Mouse (Mus musculus) CD4-positive naive resting alpha-beta T cell, adult 57 days (primary cell): ENCODE measurements around the gene Mc3r. TPM values are rescaled to one million over a fixed set of nuclear protein-coding genes. Genes with fewer than 3 reads are reported as not detected.

Source experiments
- total RNA-seq: library from RNA; stranded (reverse); gene quantifications from one replicate; pipeline ENCODE4 v1.2.4, GENCODE M21; 2023

Gene Mc3r
- total RNA-seq, result not detected

GRCm38 (mm10) chr2:172248106-172248764 is at the start of gene Mc3r:
TSS of gene Mc3r (plus strand) at chr2:172248492.

Other genes starting within 250 kb of the Mc3r start
- gene Cbln4, start 205.0 kb upstream of the Mc3r start, total RNA-seq, result not detected
- 9.4 TPM for gene Fam210b, start 97.1 kb downstream of the Mc3r start, total RNA-seq
- gene Aurka, start 122.0 kb downstream of the Mc3r start, total RNA-seq, result 9.6 TPM
- 36.6 TPM for gene Cstf1, start 122.2 kb downstream of the Mc3r start, total RNA-seq
- gene Cass4, start 145.3 kb downstream of the Mc3r start, total RNA-seq, result 0.83 TPM
- 75.4 TPM for gene Rtf2, start 192.1 kb downstream of the Mc3r start, total RNA-seq
- not detected for gene Gcnt7, start 210.1 kb downstream of the Mc3r start, total RNA-seq
- gene Fam209, start 224.0 kb downstream of the Mc3r start, total RNA-seq, result 6.7 TPM